Mouse (Mus musculus) MEL (cell line): ENCODE data around the gene Arl6ip5.

Experiments used
- CHD1 ChIP-seq: IDR thresholded peaks from 2 replicates; pipeline ENCODE4 v1.6.1; 2012; ENCODE audit warnings: low read depth, mild to moderate bottlenecking, inconsistent platforms, low read length, improper control_type of control experiment
- CTCF ChIP-seq, 3 experiments: IDR thresholded peaks in 2 of 3; conservative IDR thresholded peaks in 1 of 3; 2 replicates each; pipeline ENCODE4 v1.5.1; 2011 to 2012; ENCODE audit warnings: low read length in 3 of 3, low read depth in 2 of 3, mild to moderate bottlenecking in 2 of 3, improper control_type of control experiment in 1 of 3, inconsistent platforms in 1 of 3, mixed read lengths in 1 of 3, moderate library complexity in 1 of 3; ENCODE audit not compliant: control insufficient read depth in 1 of 3, insufficient read depth in 1 of 3, poor library complexity in 1 of 3, severe bottlenecking in 1 of 3
- EP300 ChIP-seq, 2 experiments: IDR thresholded peaks; 2 replicates each; pipeline ENCODE4 v1.6.1; 2011; ENCODE audit warnings: improper control_type of control experiment in 2 of 2, low read length in 2 of 2, low read depth in 1 of 2, mild to moderate bottlenecking in 1 of 2
- HCFC1 ChIP-seq: IDR thresholded peaks from 2 replicates; pipeline ENCODE4 v1.6.1; 2012; ENCODE audit warnings: low read depth, mild to moderate bottlenecking, inconsistent platforms, low read length, improper control_type of control experiment, moderate library complexity
- JUND ChIP-seq: IDR thresholded peaks from 2 replicates; pipeline ENCODE4 v1.6.1; 2011; ENCODE audit warnings: low read depth, mild to moderate bottlenecking, improper control_type of control experiment, low read length
- USF1 ChIP-seq: IDR thresholded peaks from 2 replicates; pipeline ENCODE4 v1.6.1; 2014; ENCODE audit warnings: low read depth, mild to moderate bottlenecking, inconsistent platforms, low read length, improper control_type of control experiment, moderate library complexity
- ZC3H11A ChIP-seq: IDR thresholded peaks from 2 replicates; pipeline ENCODE4 v1.6.1; 2012; ENCODE audit warnings: low read depth, mild to moderate bottlenecking, inconsistent platforms, low read length, improper control_type of control experiment
- ZKSCAN1 ChIP-seq: IDR thresholded peaks from 2 replicates; pipeline ENCODE4 v1.6.1; 2012; ENCODE audit warnings: low read depth, mild to moderate bottlenecking, inconsistent platforms, low read length, improper control_type of control experiment, moderate library complexity

GRCm38 (mm10) chr6:97258489-97258888, 48.0 kb downstream of the Arl6ip5 start:
- TF ChIP-seq CTCF (IDR thresholded peaks at IDR 0.05 in 2 of 3, conservative IDR thresholded peaks at IDR 0.05 in 1 of 3; ENCODE audit: control insufficient read depth in 1 of 3, insufficient read depth in 1 of 3, low read depth in 2 of 3, low read length in 3 of 3, poor library complexity in 1 of 3, severe bottlenecking in 1 of 3) (no peak), USF1 (no peak), CHD1 (no peak), EP300 (IDR thresholded peaks at IDR 0.05; ENCODE audit: low read depth in 1 of 2, low read length in 2 of 2) (no peak), JUND (no peak), ZKSCAN1 (no peak), HCFC1 (no peak), ZC3H11A (no peak)
